Mouse (Mus musculus): ENCODE results near the gene Slc25a28.
A peak's percentile ranks its signal among the peaks of the same experiment; 100 is the strongest.

The Slc25a28 gene

GRCm38 (mm10) chr19:43630466-43631251 lies 44.0 kb downstream of the Slc25a28 start:
- DNase-seq = peak; percentile 65

DNA sequence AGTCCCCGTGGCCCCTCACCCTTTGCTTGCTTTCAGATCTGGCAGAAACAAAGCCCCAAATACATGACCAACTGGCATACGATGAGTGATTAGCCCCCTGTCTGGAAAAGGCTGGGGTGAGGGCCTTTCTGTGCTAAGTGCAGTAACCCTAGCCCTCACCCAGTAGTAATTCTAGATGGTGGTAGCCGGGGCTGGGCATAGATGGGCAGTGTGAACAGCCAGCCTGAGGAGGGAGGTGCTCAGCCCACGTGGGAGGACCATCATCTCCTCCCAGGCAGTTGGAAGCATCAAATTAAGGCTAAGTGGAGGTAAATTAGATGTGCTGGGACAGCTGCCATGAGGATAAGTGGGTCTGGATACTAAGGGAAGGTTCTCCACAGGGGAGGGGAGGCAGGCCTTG lies 45.6 kb downstream of the Slc25a28 start:
- DNase-seq = no peak

DNA sequence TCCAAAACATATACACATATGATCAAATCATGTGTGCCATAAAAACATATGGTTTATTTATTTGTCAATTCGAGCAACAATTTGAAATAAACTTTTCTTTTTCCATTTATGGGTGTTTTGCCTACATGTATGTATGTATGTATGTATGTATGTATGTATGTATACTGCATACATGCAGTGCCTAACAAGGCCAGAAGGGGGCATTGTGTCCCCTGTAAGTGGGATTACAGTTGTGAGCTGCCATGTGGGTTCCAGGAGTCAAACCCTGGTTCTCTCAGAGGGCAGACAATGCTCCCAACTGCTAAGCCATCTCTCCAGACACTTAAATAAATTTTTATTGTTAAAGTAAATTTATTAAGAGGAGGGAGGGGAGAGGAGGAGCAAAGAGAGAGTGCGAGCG lies 47.3 kb downstream of the Slc25a28 start:
- no peak for DNase-seq

GRCm38 (mm10) chr19:43626160-43626559 lies 48.5 kb downstream of the Slc25a28 start:
- no peak for DNase-seq

GRCm38 (mm10) chr19:43623913-43624312 lies 50.8 kb downstream of the Slc25a28 start:
- DNase-seq = no peak

- no peak for DNase-seq
Observed at GRCm38 (mm10) chr19:43619916-43620479, 54.7 kb downstream of the Slc25a28 start.

GRCm38 (mm10) chr19:43618505-43619030 lies 56.1 kb downstream of the Slc25a28 start:
- DNase-seq = no peak

DNA sequence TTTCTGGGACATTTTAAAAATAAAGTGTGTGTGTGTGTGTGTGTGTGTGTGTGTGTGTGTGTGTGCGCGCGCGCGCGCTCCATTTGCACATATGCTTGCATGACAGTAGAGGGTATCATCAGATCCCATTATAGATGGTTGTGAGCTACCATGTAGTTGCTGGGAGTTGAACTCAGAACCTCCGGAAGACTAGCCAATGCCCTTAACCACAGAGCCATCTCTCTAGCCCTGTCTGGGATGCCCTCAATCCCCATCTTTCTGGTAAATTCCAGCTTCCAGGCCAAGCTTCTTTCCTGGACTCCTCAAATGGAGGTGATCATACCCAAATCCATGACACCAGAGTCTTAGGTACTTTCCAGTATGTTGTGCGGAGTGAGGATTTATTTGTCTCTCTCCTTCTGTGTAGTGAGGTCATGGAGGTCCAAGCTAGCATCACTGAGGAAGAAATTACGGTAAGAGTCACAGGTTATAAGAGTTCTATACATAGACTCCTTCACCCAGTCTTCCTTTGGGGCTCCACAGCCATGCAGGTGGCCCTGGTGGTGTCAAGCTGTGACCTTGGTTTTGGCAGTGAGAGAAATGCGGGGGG lies 56.8 kb downstream of the Slc25a28 start:
- DNase-seq = no peak

- DNase-seq = no peak
Observed at GRCm38 (mm10) chr19:43616889-43617288, 57.8 kb downstream of the Slc25a28 start.

GRCm38 (mm10) chr19:43616415-43616861 lies 58.2 kb downstream of the Slc25a28 start:
- DNase-seq = no peak

DNA sequence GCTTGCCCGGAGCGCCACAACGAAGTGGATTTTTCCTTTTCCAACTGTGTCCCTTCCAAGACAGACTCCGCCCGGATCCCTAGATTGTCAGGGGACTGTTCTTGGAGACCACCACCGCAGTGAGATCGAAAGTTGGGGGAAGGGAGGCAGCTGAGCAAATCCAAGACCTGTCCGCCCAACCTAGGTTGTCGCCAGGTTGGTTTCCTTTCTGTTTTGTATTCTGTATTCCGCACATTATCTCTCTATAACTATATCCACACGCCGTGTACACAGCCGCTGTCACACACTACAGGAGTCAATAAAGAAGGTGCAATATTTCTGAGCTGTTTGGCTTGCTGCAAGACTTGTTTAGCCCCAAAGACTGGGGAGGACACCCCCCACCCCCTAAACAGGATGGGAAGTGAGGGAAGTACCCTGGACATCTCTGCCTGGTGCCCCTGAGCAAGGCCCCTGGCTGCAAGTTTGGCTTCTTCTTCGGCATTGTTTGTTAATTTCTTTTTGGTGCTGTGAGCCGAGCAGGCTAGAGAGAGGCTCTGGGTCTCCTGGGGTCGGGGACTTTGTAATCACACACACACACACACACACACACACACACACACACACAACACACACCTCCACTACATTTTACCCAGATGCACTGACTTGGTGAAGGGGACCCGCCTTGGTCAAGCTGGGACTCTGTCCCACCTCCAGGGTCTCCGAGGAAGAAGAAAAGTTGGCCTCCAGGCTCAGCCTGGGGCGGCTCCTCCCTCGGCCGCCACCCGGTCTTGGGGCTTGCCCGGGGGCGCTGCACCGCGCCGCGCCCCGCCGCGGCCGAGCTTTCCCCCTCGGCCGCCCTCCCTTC lies 58.9 kb downstream of the Slc25a28 start:
- DNase-seq = no peak

DNA sequence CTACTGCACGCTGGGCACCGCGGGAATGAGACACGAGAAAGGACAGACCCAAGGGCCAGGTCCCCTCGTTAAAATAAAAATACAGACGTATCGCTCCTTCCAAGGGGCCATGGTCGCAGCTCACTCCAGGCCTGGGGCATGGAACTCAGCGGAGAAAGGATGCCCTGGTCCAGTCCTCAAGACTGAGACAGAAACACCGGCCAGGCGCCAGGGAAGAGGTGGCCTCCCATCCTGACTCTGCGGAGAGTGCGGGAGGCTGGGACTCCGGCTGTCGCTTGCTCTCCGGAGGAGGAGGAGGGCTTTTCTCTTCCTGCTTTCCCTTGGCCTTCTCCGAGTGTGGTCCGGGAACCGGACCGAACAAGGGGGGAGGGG lies 59.6 kb downstream of the Slc25a28 start:
- no peak for DNase-seq

DNA sequence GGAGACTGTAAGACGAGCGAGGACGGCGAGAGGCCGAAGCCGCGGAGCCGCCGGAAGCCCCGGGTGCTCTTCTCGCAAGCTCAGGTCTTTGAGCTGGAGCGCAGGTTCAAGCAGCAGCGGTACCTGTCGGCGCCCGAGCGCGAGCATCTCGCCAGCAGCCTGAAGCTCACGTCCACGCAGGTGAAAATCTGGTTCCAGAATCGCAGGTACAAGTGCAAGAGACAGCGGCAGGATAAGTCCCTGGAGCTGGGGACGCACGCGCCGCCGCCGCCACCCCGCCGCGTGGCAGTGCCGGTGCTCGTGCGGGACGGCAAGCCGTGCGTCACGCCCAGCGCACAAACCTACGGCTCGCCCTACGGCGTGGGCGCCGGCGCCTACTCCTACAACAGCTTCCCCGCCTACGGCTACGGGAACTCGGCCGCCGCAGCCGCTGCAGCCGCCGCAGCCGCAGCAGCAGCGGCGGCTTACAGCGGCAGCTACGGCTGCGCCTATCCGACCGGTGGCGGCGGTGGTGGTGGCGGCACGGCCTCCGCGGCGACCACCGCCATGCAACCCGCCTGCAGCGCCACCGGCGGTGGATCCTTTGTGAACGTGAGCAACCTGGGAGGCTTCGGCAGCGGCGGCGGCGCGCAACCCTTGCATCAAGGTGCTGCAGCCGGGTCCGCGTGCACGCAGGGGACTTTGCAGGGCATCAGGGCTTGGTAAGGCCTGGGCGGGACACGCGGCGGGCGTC lies 60.2 kb downstream of the Slc25a28 start:
- DNase-seq = no peak
